Mouse (Mus musculus): ENCODE data around the gene Stom.

Stom gene

DNA sequence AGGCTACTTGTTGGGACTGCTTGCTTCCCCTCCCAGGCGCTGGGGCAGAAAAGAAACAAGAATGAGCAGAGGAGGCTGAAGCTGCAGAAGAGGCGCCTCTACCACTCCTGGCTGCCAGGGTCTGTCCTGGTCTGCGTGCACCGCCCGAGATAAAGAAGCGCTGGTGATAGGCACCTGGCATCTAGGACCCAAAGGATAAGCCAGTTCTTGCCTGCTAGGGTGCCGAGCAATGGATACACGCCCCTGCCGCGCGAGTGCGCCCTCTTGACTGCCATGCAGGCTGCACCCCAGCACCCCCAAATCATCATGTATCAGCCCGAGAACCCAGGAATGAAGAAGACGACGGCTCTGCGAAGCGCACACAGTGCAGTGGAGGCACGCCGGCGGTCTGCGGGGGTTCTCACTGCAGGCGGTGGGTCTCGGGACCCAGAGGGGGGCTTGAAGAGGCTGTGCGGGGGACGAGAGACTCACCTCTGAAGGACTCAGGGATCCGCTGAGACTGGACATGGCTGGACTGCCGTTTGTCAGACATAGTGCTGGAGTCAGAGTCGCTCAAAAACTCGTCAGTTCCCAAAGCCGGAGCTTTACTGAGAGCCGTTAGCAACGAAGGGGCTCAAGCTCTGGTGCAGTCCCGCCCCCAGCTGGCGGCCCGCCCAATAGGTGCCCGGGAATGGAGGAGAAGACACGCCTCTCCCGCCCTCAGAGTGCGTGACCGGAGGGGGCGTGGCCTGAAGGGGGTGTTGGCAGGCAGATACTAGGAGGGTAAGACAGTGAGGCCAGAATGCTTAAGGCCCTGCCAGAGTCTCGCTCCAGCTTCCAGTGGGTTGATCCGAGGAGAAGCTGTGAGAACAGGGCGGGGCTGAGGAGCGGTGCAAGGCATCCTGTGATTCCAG lies at the start of gene Stom:
Gene Stom, minus strand, starts transcription at position 589 of the 893 bp plus-strand sequence.
- peak; percentile 100 for DNase-seq

- DNase-seq, result no peak
Observed at GRCm38 (mm10) chr2:35385441-35385871, 48.7 kb upstream of the Stom start.

DNA sequence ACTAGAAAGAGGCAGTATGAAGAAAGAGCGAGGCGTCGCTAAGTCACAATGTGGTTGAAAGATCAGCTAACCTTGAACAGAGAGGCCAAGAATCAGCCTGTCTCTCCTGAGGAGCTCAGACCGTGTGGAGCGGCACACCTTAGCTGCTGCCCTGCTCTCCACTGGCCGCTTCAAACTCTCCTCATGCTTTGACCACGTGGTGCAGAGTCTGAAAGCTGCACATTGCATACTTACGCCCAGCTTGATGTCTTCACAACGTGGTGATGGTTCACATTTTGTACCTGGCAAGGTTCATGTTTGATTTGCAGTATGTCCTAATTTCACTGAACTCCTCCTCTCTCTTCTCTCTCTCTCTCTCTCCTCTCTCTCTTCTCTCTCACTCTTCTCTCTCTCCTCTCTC lies 42.5 kb upstream of the Stom start:
- DNase-seq, result no peak

DNA sequence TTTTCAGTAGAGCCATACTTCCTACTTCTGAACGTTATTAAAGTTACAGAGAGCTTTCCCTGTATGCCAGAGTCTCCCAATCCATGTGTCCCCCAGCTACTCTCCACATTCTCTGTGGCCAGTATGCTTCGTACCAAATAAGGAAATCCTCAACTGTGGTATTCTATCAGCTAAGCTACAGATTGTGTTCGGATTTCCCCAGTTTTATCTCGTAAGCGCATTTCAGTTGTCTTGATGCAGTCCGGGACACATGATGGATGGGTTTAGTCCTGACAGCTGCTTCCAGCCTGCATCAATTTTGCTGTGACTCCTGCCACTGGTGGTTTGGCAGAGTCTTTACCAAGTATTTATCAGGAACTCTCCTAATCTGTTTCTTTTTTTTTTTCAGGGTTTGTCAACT lies 40.8 kb upstream of the Stom start:
- DNase-seq, result no peak

DNA sequence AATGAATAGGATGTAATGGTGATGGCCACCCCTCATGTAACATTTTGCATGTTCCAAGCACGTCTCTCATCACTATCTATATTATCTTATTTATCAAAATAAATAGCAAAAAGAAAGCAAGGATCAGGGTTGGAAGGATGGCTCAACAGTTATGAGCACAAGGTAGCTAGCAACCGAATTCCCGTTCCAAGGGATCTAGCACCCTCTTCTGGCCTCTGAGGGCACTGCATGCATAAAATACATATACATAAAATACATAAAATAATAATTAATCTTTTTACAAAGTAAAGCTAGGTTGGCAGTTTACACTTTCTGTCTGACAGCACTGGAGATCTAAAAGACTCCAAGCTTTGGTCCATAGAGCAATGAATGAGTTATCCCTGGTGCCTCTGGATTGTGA lies 36.2 kb upstream of the Stom start:
- peak; percentile 49 to 51 for DNase-seq

- no peak for DNase-seq
Observed at GRCm38 (mm10) chr2:35370686-35371085, 33.9 kb upstream of the Stom start.

DNA sequence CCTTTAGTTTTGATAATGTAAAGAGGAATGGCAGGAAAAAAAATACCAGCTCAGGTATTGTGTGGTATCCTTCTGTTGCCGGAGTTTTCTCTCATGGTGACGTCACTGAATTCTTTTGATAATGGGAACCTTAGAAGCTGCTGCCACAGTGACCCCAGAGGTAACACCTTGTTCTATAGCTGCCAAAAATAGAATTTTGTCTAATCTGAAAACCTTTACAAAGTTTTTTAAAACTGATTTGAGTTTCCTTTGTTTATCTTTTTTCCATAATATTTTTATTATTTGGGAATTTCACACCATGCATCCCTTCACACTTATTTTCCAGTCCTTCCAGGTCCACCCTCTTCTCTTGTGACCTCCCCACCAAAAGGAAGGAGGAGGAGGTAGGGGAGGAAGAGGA lies 30.9 kb upstream of the Stom start, which contains the start of gene 4930568D16Rik:
Gene 4930568D16Rik, minus strand, starts transcription at position 101 of the 400 bp plus-strand sequence.
- no peak for DNase-seq

GRCm38 (mm10) chr2:35349184-35349583 lies 12.4 kb upstream of the Stom start:
- DNase-seq, result peak in 1 of 2 experiments; percentile 15

- DNase-seq, result no peak
Observed at GRCm38 (mm10) chr2:35345984-35346383, 9.2 kb upstream of the Stom start.

- no peak for DNase-seq
Observed at GRCm38 (mm10) chr2:35342605-35343004, 5.8 kb upstream of the Stom start.

GRCm38 (mm10) chr2:35338707-35339106 lies 1.9 kb upstream of the Stom start:
- no peak for DNase-seq

- no peak for DNase-seq
Observed at GRCm38 (mm10) chr2:35338036-35338435, 1.3 kb upstream of the Stom start.

DNA sequence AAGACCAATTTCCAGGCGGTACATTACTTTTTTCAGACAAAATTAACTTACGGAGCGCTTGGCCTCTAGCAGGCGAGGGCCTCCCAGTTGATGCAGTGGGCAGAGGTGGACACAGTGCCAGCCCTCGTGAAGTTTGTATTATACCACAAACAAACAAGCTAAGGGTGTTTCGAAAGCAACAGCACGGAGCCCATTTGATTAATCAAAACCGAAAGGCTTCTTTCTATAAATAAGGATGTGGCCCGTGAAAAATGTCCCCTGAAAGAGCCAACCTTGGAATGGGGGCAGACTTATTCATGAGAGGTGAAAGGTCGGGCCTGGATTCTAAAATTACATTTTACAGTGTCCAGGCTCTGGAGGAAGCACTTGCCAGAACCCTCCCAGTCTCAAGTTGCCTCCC lies 643 bp upstream of the Stom start:
- DNase-seq, result no peak

DNA sequence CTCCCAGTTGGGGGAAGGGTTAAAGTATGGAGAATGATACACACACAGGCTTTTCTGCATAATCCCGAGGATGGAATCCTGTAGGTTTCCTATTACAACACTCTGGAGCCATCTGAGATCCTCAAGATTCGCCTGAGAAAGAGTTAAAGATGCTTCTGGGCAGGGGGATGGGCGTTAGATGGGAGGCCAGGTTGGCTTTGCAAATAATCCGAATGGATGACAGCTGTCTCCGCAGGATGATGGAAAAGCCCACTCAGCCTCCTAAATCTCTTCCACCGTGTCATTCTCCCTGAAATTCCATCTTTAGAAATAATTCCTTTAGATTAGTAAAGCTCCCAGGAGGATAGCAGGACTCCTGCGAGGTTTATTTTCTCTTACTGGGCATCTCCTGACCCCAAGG lies 1.2 kb downstream of the Stom start:
- DNase-seq, result no peak

GRCm38 (mm10) chr2:35333670-35334069 lies 3.1 kb downstream of the Stom start:
- DNase-seq, result no peak

GRCm38 (mm10) chr2:35331205-35331604 lies 5.6 kb downstream of the Stom start:
- DNase-seq, result no peak

DNA sequence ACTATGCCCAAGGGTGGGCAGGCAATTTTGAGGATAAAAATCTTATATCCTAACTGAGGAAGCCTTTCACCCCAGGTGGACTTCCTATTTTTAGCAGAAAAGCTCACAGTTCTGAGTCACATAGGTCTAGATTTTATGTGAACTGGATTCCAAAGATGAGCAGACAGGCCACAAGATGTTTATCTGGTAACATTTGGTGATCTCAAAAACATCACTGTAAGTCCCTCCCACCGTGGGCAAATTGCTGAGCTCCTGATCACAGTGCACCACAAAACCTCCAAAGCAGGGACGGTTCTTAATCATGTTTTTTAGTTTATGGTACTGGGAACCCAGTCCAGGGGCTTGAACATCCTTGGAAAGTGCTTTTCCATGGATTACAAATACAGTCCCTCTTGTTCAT lies 7.7 kb downstream of the Stom start:
- DNase-seq, result no peak

DNA sequence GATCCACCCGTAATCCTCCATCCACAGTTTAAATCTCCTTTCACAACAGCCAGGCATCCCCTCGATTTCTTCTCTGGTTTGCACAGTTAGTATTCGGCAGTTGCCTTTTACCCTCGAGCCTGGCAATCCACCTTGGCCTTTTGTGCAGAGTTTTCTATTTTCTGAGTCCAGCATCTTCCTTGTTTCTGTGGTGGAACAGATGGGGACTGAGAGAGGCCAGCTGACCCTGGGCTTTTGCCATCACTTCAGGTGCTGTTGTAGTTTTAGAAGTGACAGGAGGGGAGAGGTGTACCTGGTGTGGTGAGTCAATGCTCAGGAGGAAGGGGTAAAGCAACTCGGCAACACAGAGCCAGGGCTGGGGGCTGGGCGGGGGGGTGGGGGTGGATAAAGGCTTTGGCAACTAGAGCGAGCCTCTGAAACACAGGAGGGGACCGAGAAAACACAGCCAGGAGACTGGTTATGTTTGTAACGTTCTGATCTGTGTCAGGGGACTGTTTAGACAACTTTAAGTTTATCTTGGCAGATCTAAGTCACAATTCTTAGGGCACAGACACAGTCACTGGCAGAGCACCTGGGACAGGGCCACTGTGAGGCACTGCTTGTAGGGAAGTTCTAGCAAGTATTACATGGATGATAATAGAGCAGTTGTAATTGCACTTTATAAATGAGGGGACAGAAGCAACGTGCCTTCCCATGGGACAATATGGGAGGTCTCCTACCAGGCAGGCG lies 8.5 kb downstream of the Stom start:
- no peak for DNase-seq

- no peak for DNase-seq
Observed at GRCm38 (mm10) chr2:35327583-35327982, 9.2 kb downstream of the Stom start.

- no peak for DNase-seq
Observed at GRCm38 (mm10) chr2:35326931-35327330, 9.8 kb downstream of the Stom start.

- DNase-seq, result no peak
Observed at GRCm38 (mm10) chr2:35325930-35326329, 10.8 kb downstream of the Stom start.

GRCm38 (mm10) chr2:35322404-35323164 lies 14.2 kb downstream of the Stom start:
- DNase-seq, result no peak

GRCm38 (mm10) chr2:35320399-35320798 lies 16.4 kb downstream of the Stom start:
- no peak for DNase-seq
